ENCODE assay signal across 9 mouse cellular contexts in genomic region chr12:29926896-29927295, GRCm38 (mm10). TPM values are rescaled to one million over a fixed set of nuclear protein-coding genes. Genes with fewer than 3 reads are reported as not detected.
A peak's percentile ranks its signal among the peaks of the same experiment; 100 is the strongest.
DNase-seq lines count a peak whose midpoint lies in the region; TF ChIP-seq lines count a peak whose summit lies in the region.
"Had no signal": no experiment of that assay in that cellular context is flagged by ENCODE, and none has a peak within 500 bp of the region (broad histone marks: within the 10 kb centered on the region; RNA-seq: fewer than 3 reads in every experiment).

No protein-coding gene starts in this region.

- peak; percentile 52 to 56 for DNase-seq in left cerebral cortex, adult 2 months (ENCODE audit: extremely low spot score in 1 of 2, low spot score in 2 of 2)
- DNase-seq in left cerebral cortex, postnatal 36 days (ENCODE audit: low spot score in 2 of 2), result no peak
- DNase-seq in adrenal gland, adult 2 months, result peak; percentile 52
- peak; percentile 64 for DNase-seq in kidney, adult 9 months
- peak; percentile 59 for DNase-seq in lung, postnatal 25 days (ENCODE audit: low spot score)
- DNase-seq in skeletal muscle tissue, adult 2 months (ENCODE audit: low read depth, low spot score), result peak; percentile 21
- DNase-seq in thymus, adult 2 months, result no peak

- H3K36me3 ChIP-seq in thymus, adult 2 months (ENCODE audit: control insufficient read depth, insufficient read depth, low read length), result no peaks in the 10 kb centered on the region

- no peak overlapping the region for H3K27ac ChIP-seq in left cerebral cortex, adult 2 months
- H3K27ac ChIP-seq in embryonic fibroblast, embryonic 13.5 days (ENCODE audit: insufficient read depth, low read length), result no peak overlapping the region
- H3K27ac ChIP-seq in thymus, adult 2 months (ENCODE audit: control insufficient read depth, insufficient read depth, low read length), result no peak overlapping the region

- no peaks in the 10 kb centered on the region for H3K4me1 ChIP-seq in embryonic fibroblast, embryonic 13.5 days (ENCODE audit: control insufficient read depth, insufficient read depth, low read length)
- no peaks in the 10 kb centered on the region for H3K4me1 ChIP-seq in thymus, adult 2 months (replicated peaks; ENCODE audit: control insufficient read depth, insufficient read depth, low read length)

- no peak overlapping the region for H3K4me3 ChIP-seq in left cerebral cortex, adult 2 months
- no peak overlapping the region for H3K4me3 ChIP-seq in embryonic fibroblast, embryonic 13.5 days (ENCODE audit: insufficient read depth, low read length)
- H3K4me3 ChIP-seq in thymus, adult 2 months (ENCODE audit: control insufficient read depth, insufficient read depth, low read length), result no peak overlapping the region

- H3K27me3 ChIP-seq in thymus, adult 2 months (ENCODE audit: control insufficient read depth, insufficient read depth, low read length), result no peaks in the 10 kb centered on the region

- TF ChIP-seq CTCF in left cerebral cortex, adult 2 months (IDR thresholded peaks at IDR 0.05), result peak; percentile 74
- peak; percentile 60; the same call in 1 of the 2 replicates for TF ChIP-seq CTCF in embryonic fibroblast, embryonic 13.5 days (IDR thresholded peaks at IDR 0.05; ENCODE audit: borderline replicate concordance, insufficient read depth, low read length)
- no peak for TF ChIP-seq CTCF in thymus, adult 2 months (IDR thresholded peaks at IDR 0.05; ENCODE audit: borderline replicate concordance, control insufficient read depth, extremely low read depth, insufficient read depth, low read length, poor library complexity)

- intact Hi-C loops in left cerebral cortex, adult 2 months (cut with DNase I), result loop anchor here (1.0 to 5.0 kb wide), 2 partner anchors 112 to 445 kb away; partner anchors contain the start of gene Sntg2
- intact Hi-C loops in left cerebral cortex, postnatal 36 days (cut with DNase I), result loop anchor here (1.0 kb wide), 1 partner anchor 112 kb away; no protein-coding TSS in a partner anchor

- TF ChIP-seq POLR2A in embryonic fibroblast, embryonic 13.5 days (IDR thresholded peaks at IDR 0.05; ENCODE audit: low read depth, low read length), result no peak
- TF ChIP-seq POLR2A in thymus, adult 2 months (IDR thresholded peaks at IDR 0.05; ENCODE audit: control insufficient read depth, extremely low read depth, insufficient read depth, low read length, poor library complexity), result no peak

- 52% methylated on average over 3 of the region's 3 CpGs for WGBS in thymus, adult 2 months

RNA-seq across cellular contexts. Expression of gene Pxdn, which starts 10.5 kb away (rescaled TPM):
- total RNA-seq in left cerebral cortex, adult 2 months (2021), result 10 to 100 TPM; 51.7 to 61.5 TPM
- 10 to 100 TPM; 34.4 to 53.6 TPM for total RNA-seq in left cerebral cortex, postnatal 36 days (2021)
- 10 to 100 TPM; 50.3 to 59.2 TPM for total RNA-seq in adrenal gland, adult 2 months (2021)
- 75.0 and 85.7 TPM in 2 replicates for polyA plus RNA-seq in adrenal gland, adult 2 months (2012; rRNA removed)
- 167 and 198 TPM in 2 replicates for polyA plus RNA-seq in embryonic fibroblast, embryonic 13.5 days (2011; ENCODE audit: insufficient read length, low read depth, missing spikeins)
- 13.0 and 17.2 TPM in 2 replicates for polyA plus RNA-seq in thymus, adult 2 months (2012; rRNA removed)
- total RNA-seq: common myeloid progenitor, adult 5-6 weeks had no signal

Comparison
In these comparisons a context has a peak if more than half of its experiments do, and no peak if none do; other contexts are left out.
1. DNase-seq: peak in left cerebral cortex, adult 2 months (2 of 2), adrenal gland, adult 2 months (single experiment), kidney, adult 9 months (single experiment), lung, postnatal 25 days (single experiment) and skeletal muscle tissue, adult 2 months (single experiment); none in left cerebral cortex, postnatal 36 days (0 of 2) and thymus, adult 2 months (single experiment).